Mouse (Mus musculus): ENCODE measurements at regions not wholly inside any gene's neighbourhood (a gene's known extent, or its start where the extent isn't known, plus 50 kb on each side); places are given as distances from the start of the nearest gene placed in this dataset.

DNA sequence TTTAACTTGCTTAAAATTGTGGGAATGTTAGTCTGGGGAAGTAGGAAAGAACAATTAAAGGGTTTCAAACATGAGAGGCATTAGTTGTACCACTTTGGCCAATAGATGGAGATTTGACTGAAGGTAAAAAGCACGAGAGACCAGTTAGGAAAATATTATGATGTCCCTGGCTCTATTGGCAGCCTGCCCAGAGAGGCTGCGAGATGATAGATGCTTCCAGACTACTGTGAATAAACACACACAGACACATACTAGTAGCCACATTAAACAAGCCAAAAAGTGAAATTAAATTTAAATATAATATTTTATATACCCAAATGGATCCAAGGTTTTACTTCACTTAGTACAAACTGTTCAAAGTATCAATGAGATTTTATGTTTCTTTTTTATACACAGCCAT is 411.9 kb upstream of the Gm11114 start:
- Histone ChIP-seq H3K4me1 (ENCODE audit: control insufficient read depth, insufficient read depth, low read length) (no peaks in the 10 kb centered on the region), H3K4me3 (replicated peaks; ENCODE audit: extremely low read depth, low read depth, low read length) (no peak overlapping the region)
- no peak for DNase-seq
- TF ChIP-seq POLR2A (IDR thresholded peaks at IDR 0.05; ENCODE audit: borderline replicate concordance, extremely low read depth, low read depth, low read length) (no peak), CTCF (IDR thresholded peaks at IDR 0.05; ENCODE audit: insufficient read depth, low read length) (no peak)
- 18% methylated on average over 2 of the region's 2 CpGs for WGBS

DNA sequence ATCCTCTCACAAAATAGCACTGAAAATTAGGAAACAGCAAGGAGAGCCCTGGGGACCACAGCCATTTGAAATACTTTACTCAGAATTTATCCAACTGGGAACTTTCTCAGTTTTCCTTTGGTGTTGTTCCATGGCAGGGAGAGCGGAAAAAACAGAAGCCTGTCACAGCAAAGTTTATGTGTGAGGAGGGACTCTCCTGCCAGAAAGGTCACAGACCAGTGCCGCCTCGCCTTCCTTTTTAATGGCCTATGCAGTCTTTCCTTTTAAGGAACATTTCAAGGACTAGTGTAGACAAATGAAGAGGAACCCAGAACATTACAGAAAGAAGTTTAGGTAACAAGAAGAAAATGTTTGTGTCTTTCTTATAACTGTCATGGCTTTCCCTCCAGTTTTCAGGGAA is 406.3 kb upstream of the Gm11114 start:
- TF ChIP-seq CTCF (IDR thresholded peaks at IDR 0.05; ENCODE audit: insufficient read depth, low read length): no peak
- TF ChIP-seq POLR2A (IDR thresholded peaks at IDR 0.05; ENCODE audit: borderline replicate concordance, extremely low read depth, low read depth, low read length): no peak
- WGBS: 61% methylated on average over 3 of the region's 3 CpGs
- no peak for DNase-seq
- Histone ChIP-seq H3K4me1 (ENCODE audit: control insufficient read depth, insufficient read depth, low read length) (no peaks in the 10 kb centered on the region), H3K4me3 (replicated peaks; ENCODE audit: extremely low read depth, low read depth, low read length) (no peak overlapping the region)

DNA sequence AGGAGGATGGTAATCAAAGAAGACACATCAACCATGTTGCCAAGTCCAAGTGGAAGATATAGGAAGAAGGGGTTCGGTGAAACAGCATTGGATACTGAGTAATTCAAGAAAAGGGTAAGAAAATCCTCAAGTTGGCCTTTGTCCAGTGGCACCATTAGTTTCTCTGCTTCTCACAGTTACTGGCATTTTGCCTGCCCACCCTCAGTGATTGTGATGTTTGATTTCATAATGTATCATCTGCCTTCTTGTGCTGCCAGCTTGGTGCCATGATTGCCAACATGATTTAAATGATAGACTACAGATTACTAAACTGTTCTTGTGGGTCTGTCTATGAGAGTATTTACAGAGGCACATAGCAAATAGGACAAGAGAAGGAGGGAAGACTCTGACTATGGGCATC is 399.3 kb upstream of the Gm11114 start:
- Histone ChIP-seq H3K4me3 (replicated peaks; ENCODE audit: extremely low read depth, low read depth, low read length) (no peak overlapping the region), H3K4me1 (ENCODE audit: control insufficient read depth, insufficient read depth, low read length) (no peaks in the 10 kb centered on the region)
- TF ChIP-seq CTCF (IDR thresholded peaks at IDR 0.05; ENCODE audit: insufficient read depth, low read length) (no peak), POLR2A (IDR thresholded peaks at IDR 0.05; ENCODE audit: borderline replicate concordance, extremely low read depth, low read depth, low read length) (no peak)
- no peak for DNase-seq
- 88% methylated on average over 1 of the region's 1 CpGs for WGBS

DNA sequence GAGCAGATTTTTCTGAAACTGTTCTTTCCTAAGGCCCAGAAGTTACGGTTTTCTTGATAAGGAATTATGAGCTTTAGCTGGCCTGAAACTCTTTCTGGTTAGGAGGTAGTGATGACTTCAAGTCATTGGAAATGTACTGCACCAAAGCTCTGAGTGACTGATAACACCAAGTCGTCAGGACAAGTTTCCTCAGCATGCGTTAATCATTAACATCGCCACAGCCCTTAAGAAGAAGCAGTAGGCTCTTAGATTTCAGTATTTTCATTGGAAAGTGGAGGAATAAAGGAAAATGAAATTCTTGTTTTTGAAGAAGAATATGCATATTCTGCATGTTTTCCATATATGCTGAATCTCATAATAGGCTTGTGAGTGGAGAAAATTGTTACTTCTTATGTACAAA is 390.3 kb upstream of the Gm11114 start:
- no peak for DNase-seq
- Histone ChIP-seq H3K4me1 (ENCODE audit: control insufficient read depth, insufficient read depth, low read length) (no peaks in the 10 kb centered on the region), H3K4me3 (replicated peaks; ENCODE audit: extremely low read depth, low read depth, low read length) (no peak overlapping the region)
- WGBS: 66% methylated on average over 4 of the region's 4 CpGs
- TF ChIP-seq CTCF (IDR thresholded peaks at IDR 0.05; ENCODE audit: insufficient read depth, low read length): no peak
- no peak for TF ChIP-seq POLR2A (IDR thresholded peaks at IDR 0.05; ENCODE audit: borderline replicate concordance, extremely low read depth, low read depth, low read length)

DNA sequence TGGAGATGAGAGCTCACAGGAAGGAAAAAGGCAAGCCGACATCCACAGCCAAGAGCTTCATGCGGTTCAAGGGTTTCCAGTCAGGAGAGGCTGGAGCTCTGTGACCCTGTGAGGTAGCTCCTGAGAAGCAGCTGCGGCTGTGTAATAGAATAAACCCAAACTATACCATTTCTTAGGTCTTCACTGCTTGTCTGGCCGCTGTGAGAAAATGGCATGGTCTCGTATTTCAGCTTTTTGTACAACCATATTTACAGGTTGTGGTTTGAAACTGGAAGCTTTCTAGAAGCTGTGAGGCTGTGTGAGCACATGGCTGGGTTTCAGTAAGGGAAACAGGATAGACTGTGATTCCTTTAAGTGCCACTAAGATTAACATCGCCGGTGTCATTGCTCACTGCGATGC is 388.6 kb upstream of the Gm11114 start:
- Histone ChIP-seq H3K4me3 (replicated peaks; ENCODE audit: extremely low read depth, low read depth, low read length) (no peak overlapping the region), H3K4me1 (ENCODE audit: control insufficient read depth, insufficient read depth, low read length) (no peaks in the 10 kb centered on the region)
- no peak for DNase-seq
- WGBS: 77% methylated on average over 8 of the region's 8 CpGs
- no peak for TF ChIP-seq CTCF (IDR thresholded peaks at IDR 0.05; ENCODE audit: insufficient read depth, low read length)
- no peak for TF ChIP-seq POLR2A (IDR thresholded peaks at IDR 0.05; ENCODE audit: borderline replicate concordance, extremely low read depth, low read depth, low read length)

DNA sequence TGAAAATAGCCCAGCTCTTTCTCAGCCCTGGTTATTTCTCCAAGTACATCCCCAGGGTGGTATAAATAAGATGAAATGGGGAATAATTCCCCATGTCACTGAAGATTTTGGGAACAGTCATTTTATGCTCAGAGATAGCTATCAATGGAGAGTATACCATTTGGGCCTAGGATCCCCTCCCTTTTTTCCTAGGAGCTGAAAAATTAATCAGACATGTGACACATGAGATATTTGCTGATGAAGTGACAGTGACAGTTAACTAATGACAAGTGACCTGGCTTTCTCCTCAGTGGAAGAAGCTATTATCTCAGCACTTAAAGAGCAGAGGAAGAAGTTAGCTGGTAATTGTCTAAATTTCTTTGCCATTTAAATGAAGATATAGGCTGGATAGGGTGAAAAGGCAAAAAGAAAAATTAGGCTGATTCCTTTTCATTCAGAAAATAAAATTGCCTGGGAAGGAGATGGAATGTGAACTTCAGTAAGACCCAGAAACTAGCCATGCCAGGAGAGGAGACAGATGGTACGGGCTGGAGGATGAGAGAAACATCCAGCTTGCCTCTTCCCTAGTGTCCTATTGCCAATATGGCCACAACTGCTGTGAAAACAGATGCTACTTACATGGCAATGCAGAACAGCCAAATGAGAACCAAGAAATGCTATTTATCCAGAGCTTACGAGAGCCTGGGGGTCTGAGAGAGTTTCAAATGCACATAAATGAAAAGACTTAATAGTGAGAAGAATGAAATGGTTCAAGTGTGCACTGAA is 376.1 kb upstream of the Gm11114 start:
- TF ChIP-seq POLR2A (IDR thresholded peaks at IDR 0.05; ENCODE audit: borderline replicate concordance, extremely low read depth, low read depth, low read length): no peak
- TF ChIP-seq CTCF (IDR thresholded peaks at IDR 0.05; ENCODE audit: insufficient read depth, low read length): no peak
- 88% methylated on average over 2 of the region's 2 CpGs for WGBS
- DNase-seq: no peak
- Histone ChIP-seq H3K4me1 (ENCODE audit: control insufficient read depth, insufficient read depth, low read length) (no peaks in the 10 kb centered on the region), H3K4me3 (replicated peaks; ENCODE audit: extremely low read depth, low read depth, low read length) (no peak overlapping the region)

DNA sequence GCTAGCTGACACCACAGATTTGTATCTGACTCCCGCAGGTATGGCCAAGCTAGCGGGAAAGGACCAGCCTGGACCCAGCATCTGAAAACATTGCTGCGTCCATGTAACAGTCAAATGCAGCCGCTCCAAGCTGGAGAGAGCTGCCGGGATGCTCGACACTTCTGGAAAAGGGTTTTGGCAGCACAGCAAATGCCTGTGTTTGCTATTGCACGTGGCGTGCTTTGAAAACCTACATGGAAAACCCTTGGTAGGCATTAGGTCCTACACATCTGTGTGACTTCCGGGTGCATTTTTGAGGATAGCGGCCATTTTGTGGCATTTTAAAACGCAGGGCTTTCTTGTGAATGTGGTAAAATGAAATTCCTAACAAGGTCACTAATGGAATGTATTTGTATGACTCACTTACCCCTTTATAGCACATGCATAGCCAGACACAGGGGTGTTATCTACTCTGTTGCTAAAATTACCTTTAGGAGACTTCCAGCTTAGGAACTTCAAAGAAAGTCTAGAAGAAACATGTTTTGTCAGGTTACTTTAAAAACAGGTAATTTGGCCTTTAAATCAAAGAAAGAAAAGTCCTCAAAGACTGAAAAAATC is 345.9 kb upstream of the Gm11114 start:
- WGBS: 85% methylated on average over 11 of the region's 11 CpGs
- TF ChIP-seq POLR2A (IDR thresholded peaks at IDR 0.05; ENCODE audit: borderline replicate concordance, extremely low read depth, low read depth, low read length): no peak
- TF ChIP-seq CTCF (IDR thresholded peaks at IDR 0.05; ENCODE audit: insufficient read depth, low read length): no peak
- no peak for DNase-seq
- no peaks in the 10 kb centered on the region for H3K4me1 ChIP-seq (ENCODE audit: control insufficient read depth, insufficient read depth, low read length)
- H3K4me3 ChIP-seq (replicated peaks; ENCODE audit: extremely low read depth, low read depth, low read length): no peak overlapping the region

DNA sequence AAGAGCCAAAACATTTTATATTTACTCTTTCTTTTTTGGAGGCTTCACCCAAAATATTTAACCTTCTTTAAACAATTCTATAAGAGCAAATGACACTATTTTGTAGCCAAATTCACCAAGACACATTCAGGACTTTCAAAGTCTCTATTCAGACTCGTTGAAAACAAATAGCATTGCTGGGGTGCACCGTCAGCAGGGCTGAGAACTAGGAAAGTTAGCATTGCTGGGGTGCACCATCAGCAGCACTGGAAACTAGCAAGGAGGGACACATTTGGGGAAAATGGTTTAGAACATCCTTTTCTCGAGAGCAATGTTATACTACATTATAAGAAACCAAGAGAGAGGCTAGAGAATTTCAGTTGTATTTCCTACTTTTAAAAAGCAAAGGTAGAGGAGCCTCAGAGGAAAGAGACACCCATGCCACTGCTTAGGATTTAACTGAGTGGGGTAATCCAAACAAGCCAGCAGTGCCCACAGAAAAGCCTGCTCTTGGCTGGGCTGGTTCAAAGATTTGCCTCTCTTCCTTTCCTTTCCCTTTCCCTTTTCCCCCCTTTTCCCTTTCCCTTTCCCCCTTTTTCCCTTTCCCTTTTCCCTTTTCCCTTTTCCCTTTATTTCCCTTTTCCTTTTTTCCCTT is 342.5 kb upstream of the Gm11114 start:
- Histone ChIP-seq H3K4me3 (replicated peaks; ENCODE audit: extremely low read depth, low read depth, low read length) (no peak overlapping the region), H3K4me1 (ENCODE audit: control insufficient read depth, insufficient read depth, low read length) (no peaks in the 10 kb centered on the region)
- no peak for DNase-seq
- TF ChIP-seq POLR2A (IDR thresholded peaks at IDR 0.05; ENCODE audit: borderline replicate concordance, extremely low read depth, low read depth, low read length) (no peak), CTCF (IDR thresholded peaks at IDR 0.05; ENCODE audit: insufficient read depth, low read length) (no peak)
- 78% methylated on average over 3 of the region's 3 CpGs for WGBS

DNA sequence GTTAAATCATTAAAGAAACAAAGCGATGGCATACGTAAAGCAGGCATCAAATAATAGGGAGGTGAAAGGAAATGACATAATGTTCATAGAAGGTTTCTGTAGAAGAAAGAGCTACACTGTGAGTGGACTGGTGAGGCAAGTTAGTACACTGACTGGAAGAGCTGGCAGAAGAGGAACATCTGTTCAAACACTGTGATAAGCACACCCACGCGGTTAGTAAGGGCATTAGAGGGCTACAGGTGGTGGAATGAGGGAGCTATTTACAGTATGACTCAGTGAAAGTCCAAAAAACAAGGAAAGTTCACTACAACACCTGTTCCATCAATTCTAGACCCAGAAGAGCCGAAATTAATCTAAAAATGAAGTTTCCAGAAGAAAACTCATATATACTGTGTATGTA is 335.1 kb upstream of the Gm11114 start:
- H3K4me1 ChIP-seq (ENCODE audit: control insufficient read depth, insufficient read depth, low read length): no peaks in the 10 kb centered on the region
- DNase-seq: no peak
- H3K4me3 ChIP-seq (replicated peaks; ENCODE audit: extremely low read depth, low read depth, low read length): no peak overlapping the region
- TF ChIP-seq CTCF (IDR thresholded peaks at IDR 0.05; ENCODE audit: insufficient read depth, low read length) (no peak), POLR2A (IDR thresholded peaks at IDR 0.05; ENCODE audit: borderline replicate concordance, extremely low read depth, low read depth, low read length) (no peak)
- whole genome bisulfite sequencing: 72% methylated on average over 5 of the region's 5 CpGs

DNA sequence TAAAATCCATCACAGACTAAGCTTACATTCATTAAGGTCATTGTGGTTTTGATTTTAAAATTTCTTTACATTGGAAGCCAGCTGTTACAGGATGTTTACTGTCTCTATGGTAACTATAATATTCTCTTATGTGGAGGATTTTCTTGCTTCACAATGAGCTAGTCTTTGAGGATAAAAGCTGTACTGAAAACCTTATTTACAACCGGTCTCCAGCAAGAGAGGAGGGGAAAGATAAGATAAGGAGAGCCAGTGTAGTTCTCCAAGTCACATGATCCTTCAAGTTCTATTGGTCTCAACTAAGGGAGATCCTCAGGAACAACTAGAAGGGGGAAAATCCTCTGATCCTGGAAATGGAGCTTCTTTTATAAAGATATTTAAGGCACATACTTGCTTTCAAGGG is 309.2 kb upstream of the Gm11114 start:
- no peak for TF ChIP-seq CTCF (IDR thresholded peaks at IDR 0.05; ENCODE audit: insufficient read depth, low read length)
- DNase-seq: no peak
- Histone ChIP-seq H3K4me3 (replicated peaks; ENCODE audit: extremely low read depth, low read depth, low read length) (no peak overlapping the region), H3K4me1 (ENCODE audit: control insufficient read depth, insufficient read depth, low read length) (no peaks in the 10 kb centered on the region)
- WGBS: no CpG with 5 or more reads among the region's 1 CpGs
